22 mouse cellular contexts compared by ENCODE assay signal in the genomic region with DNA sequence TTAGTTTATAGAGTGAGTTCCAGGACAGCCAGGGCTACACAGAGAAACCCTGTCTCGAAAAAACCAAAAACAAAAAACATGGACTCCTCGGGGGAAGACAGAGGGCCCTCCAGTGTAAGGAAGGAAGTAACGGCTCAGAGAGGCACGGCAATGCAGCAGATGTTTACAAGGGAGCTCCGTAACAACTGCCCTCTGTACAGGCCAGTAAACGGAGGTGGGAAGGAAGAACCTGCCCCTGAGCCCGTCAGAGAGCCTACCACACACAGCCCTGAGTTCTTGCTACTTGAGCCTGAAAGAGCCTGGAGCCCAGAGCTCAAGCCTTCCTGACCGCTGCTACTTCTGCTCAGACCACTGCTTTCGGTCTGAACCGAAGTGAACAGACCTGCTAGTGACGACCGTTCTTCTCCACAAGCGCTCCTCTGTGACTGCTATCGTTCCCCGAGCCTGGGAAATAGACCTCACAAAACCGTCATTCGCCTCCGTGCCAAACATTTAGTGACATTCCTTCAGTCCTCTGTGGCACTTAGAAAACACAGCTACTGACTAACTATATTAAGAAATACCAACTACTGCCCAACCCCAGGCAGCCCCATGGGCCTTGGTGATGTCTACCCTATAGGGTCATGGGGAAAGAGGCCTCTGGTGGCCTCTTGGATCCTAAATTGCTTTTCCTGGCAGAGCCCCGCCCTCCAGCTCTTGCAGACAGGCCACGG. TPM values are rescaled to one million over a fixed set of nuclear protein-coding genes. Genes with fewer than 3 reads are reported as not detected.
A peak's percentile ranks its signal among the peaks of the same experiment; 100 is the strongest.
DNase-seq lines count a peak whose midpoint lies in the region; ATAC-seq and TF ChIP-seq lines count a peak whose summit lies in the region.
"Had no signal": no experiment of that assay in that cellular context is flagged by ENCODE, and none has a peak within 500 bp of the region (broad histone marks: within the 10 kb centered on the region; RNA-seq: fewer than 3 reads in every experiment).

No protein-coding gene starts in this region.

- ATAC-seq in liver, embryonic 11.5 days (replicated peaks; ENCODE audit: low FRiP score) = no peak
- ATAC-seq in limb, embryonic 13.5 days (ENCODE audit: low FRiP score, low read depth) = no peak
- peak; percentile 40; the same call in 1 of the 2 replicates for ATAC-seq in neutrophil, adult 5-6 weeks (ENCODE audit: extremely low read depth, insufficient number of reproducible peaks, low FRiP score, poor library complexity, severe bottlenecking)
- ATAC-seq: hindbrain, postnatal 0 days had no signal

- no peaks in the 10 kb centered on the region for H3K4me1 ChIP-seq in liver, embryonic 11.5 days (replicated peaks; ENCODE audit: control insufficient read depth, insufficient read depth, low read length)
- peaks cover 29% of the 10 kb centered on the region for H3K4me1 ChIP-seq in limb, embryonic 13.5 days
- H3K4me1 ChIP-seq: embryonic facial prominence, embryonic 12.5 days; lung, embryonic 15.5 days; neural tube, embryonic 15.5 days had no signal

- 61% methylated on average over 20 of the region's 20 CpGs for WGBS in liver, embryonic 11.5 days
- WGBS in limb, embryonic 13.5 days = 46% methylated on average over 20 of the region's 20 CpGs

- no peak overlapping the region for H3K4me2 ChIP-seq in liver, embryonic 11.5 days
- peak overlapping the region; percentile 25; the same call in 1 of the 2 replicates for H3K4me2 ChIP-seq in limb, embryonic 13.5 days (replicated peaks)
- H3K4me2 ChIP-seq: embryonic facial prominence, embryonic 12.5 days; lung, embryonic 15.5 days; neural tube, embryonic 15.5 days had no signal

- H3K36me3 ChIP-seq in liver, embryonic 11.5 days (ENCODE audit: control insufficient read depth, insufficient read depth, low read length) = no peaks in the 10 kb centered on the region
- no peaks in the 10 kb centered on the region for H3K36me3 ChIP-seq in limb, embryonic 13.5 days
- H3K36me3 ChIP-seq: embryonic facial prominence, embryonic 12.5 days; lung, embryonic 15.5 days; neural tube, embryonic 15.5 days had no signal

- H3K27ac ChIP-seq in gastrocnemius, adult 2 months = peak overlapping the region; percentile 46
- H3K27ac ChIP-seq in liver, embryonic 11.5 days (ENCODE audit: low read depth, low read length) = 0 out of 2 replicates have a peak overlapping the region, but pooled peaks have one; percentile 7
- H3K27ac ChIP-seq in limb, embryonic 13.5 days = peak overlapping the region; percentile 28; the same call in 1 of the 2 replicates
- H3K27ac ChIP-seq: embryonic facial prominence, embryonic 12.5 days; hindbrain, postnatal 0 days; lung, embryonic 15.5 days; neural tube, embryonic 15.5 days had no signal

- intact Hi-C loops in gastrocnemius, adult 2 months (cut with DNase I) = loop anchor here (10.0 kb wide), 1 partner anchor 219 kb away; no protein-coding TSS in a partner anchor

- no peaks in the 10 kb centered on the region for H3K27me3 ChIP-seq in liver, embryonic 11.5 days (replicated peaks; ENCODE audit: control insufficient read depth, insufficient read depth, low read length)
- no peaks in the 10 kb centered on the region for H3K27me3 ChIP-seq in limb, embryonic 13.5 days
- H3K27me3 ChIP-seq: embryonic facial prominence, embryonic 12.5 days; lung, embryonic 15.5 days; neural tube, embryonic 15.5 days had no signal

- no peak for TF ChIP-seq CTCF in gastrocnemius, adult 2 months (IDR thresholded peaks at IDR 0.05)

- DNase-seq in gastrocnemius, adult 2 months = no peak
- DNase-seq in gastrocnemius, adult 18-20 months (ENCODE audit: low spot score) = no peak
- no peak for DNase-seq in liver, embryonic 11.5 days (ENCODE audit: low spot score)
- DNase-seq in liver = no peak
- DNase-seq in urinary bladder, postnatal 4 days (ENCODE audit: low spot score in 2 of 2) = no peak
- DNase-seq in urinary bladder, adult 18-20 months (ENCODE audit: low spot score in 2 of 2) = no peak
- DNase-seq: adrenal gland, adult 2 months; cerebellum, postnatal 25 days; heart, postnatal 10 days; kidney, adult 18-20 months; retina, postnatal 1 day; thymus, postnatal 36 days had no signal

- no peak overlapping the region for H3K9ac ChIP-seq in liver, embryonic 11.5 days (ENCODE audit: low read depth, low read length)
- H3K9ac ChIP-seq in limb, embryonic 13.5 days = no peak overlapping the region
- H3K9ac ChIP-seq: embryonic facial prominence, embryonic 12.5 days; lung, embryonic 15.5 days; neural tube, embryonic 15.5 days had no signal

- peak overlapping the region; percentile 28; the same call in 1 of the 2 replicates for H3K4me3 ChIP-seq in gastrocnemius, adult 2 months
- no peak overlapping the region for H3K4me3 ChIP-seq in liver, embryonic 11.5 days (ENCODE audit: low read depth, low read length)
- H3K4me3 ChIP-seq in limb, embryonic 13.5 days = no peak overlapping the region
- H3K4me3 ChIP-seq: embryonic facial prominence, embryonic 12.5 days; lung, embryonic 15.5 days; neural tube, embryonic 15.5 days had no signal

- H3K9me3 ChIP-seq in liver, embryonic 11.5 days (ENCODE audit: control insufficient read depth, low read length) = no peaks in the 10 kb centered on the region
- no peaks in the 10 kb centered on the region for H3K9me3 ChIP-seq in limb, embryonic 13.5 days
- H3K9me3 ChIP-seq: embryonic facial prominence, embryonic 12.5 days; lung, embryonic 15.5 days; neural tube, embryonic 15.5 days had no signal

RNA-seq across cellular contexts. Expression of a gene that starts 8.6 kb away (rescaled TPM):
- 1 to 10 TPM; 6.5 to 6.6 TPM for total RNA-seq in gastrocnemius, adult 2 months (2021)
- 1 to 10 TPM; 6.5 to 7.4 TPM for total RNA-seq in gastrocnemius, adult 18-20 months (2021)
- 5.8 and 7.3 TPM in 2 replicates for polyA plus RNA-seq in liver, embryonic 11.5 days (2014; fragmentation: Nextera tagmentation; extraction: Ambion mirVana)
- polyA plus RNA-seq in limb, embryonic 13.5 days (2015; fragmentation: Nextera tagmentation; extraction: Ambion mirVana) = 9.3 TPM in 2 replicates
- 14.0 and 18.7 TPM in 2 replicates for total RNA-seq in neutrophil, adult 5-6 weeks (2017)

RNA-seq across cellular contexts. Expression of a gene that starts 30.2 kb away (rescaled TPM):
- total RNA-seq in gastrocnemius, adult 2 months (2021) = 1 to 10 TPM; 4.8 to 5.5 TPM
- 1 to 10 TPM; 4.2 to 4.5 TPM for total RNA-seq in gastrocnemius, adult 18-20 months (2021)
- 18.3 and 18.4 TPM in 2 replicates for polyA plus RNA-seq in liver, embryonic 11.5 days (2014; fragmentation: Nextera tagmentation; extraction: Ambion mirVana)
- 28.1 and 30.2 TPM in 2 replicates for polyA plus RNA-seq in limb, embryonic 13.5 days (2015; fragmentation: Nextera tagmentation; extraction: Ambion mirVana)
- 6.1 and 8.3 TPM in 2 replicates for total RNA-seq in neutrophil, adult 5-6 weeks (2017)

RNA-seq across cellular contexts. Expression of a gene that starts 30.3 kb away (rescaled TPM):
- 1 to 10 TPM; 2.3 to 3.5 TPM for total RNA-seq in gastrocnemius, adult 2 months (2021)
- 1 to 10 TPM; 1.9 to 5.1 TPM for total RNA-seq in gastrocnemius, adult 18-20 months (2021)
- polyA plus RNA-seq in liver, embryonic 11.5 days (2014; fragmentation: Nextera tagmentation; extraction: Ambion mirVana) = 12.6 and 14.0 TPM in 2 replicates
- 10.2 and 10.4 TPM in 2 replicates for polyA plus RNA-seq in limb, embryonic 13.5 days (2015; fragmentation: Nextera tagmentation; extraction: Ambion mirVana)
- 11.2 and 13.4 TPM in 2 replicates for total RNA-seq in neutrophil, adult 5-6 weeks (2017)

RNA-seq across cellular contexts. Expression of a gene that starts 44.3 kb away (rescaled TPM):
- not detected for total RNA-seq in gastrocnemius, adult 2 months (2021)
- total RNA-seq in gastrocnemius, adult 18-20 months (2021) = not detected
- not detected in 2 replicates for polyA plus RNA-seq in liver, embryonic 11.5 days (2014; fragmentation: Nextera tagmentation; extraction: Ambion mirVana)
- polyA plus RNA-seq in limb, embryonic 13.5 days (2015; fragmentation: Nextera tagmentation; extraction: Ambion mirVana) = not detected in 2 replicates
- not detected in 2 replicates for total RNA-seq in neutrophil, adult 5-6 weeks (2017)
- total RNA-seq: adrenal gland, adult 2 months; gastrocnemius, postnatal 4 days; heart, postnatal 10 days; hindbrain, postnatal 0 days; layer of hippocampus, postnatal 25 days; left cerebral cortex, postnatal 25 days had no signal
- polyA plus RNA-seq: adrenal gland, adult 2 months; embryonic facial prominence, embryonic 12.5 days; hindbrain, postnatal 0 days; large intestine, adult 2 months; lung, embryonic 15.5 days; neural tube, embryonic 15.5 days had no signal

RNA-seq across cellular contexts. Expression of a gene that starts 44.3 kb away (rescaled TPM):
- 10 to 100 TPM in 1 of 2 experiments, 1 to 10 TPM in 1; 7.7 to 11.3 TPM for total RNA-seq in gastrocnemius, adult 2 months (2021)
- total RNA-seq in gastrocnemius, adult 18-20 months (2021) = 1 to 10 TPM; 8.2 to 9.7 TPM
- 31.0 and 36.8 TPM in 2 replicates for polyA plus RNA-seq in liver, embryonic 11.5 days (2014; fragmentation: Nextera tagmentation; extraction: Ambion mirVana)
- 34.9 TPM in 2 replicates for polyA plus RNA-seq in limb, embryonic 13.5 days (2015; fragmentation: Nextera tagmentation; extraction: Ambion mirVana)
- total RNA-seq in neutrophil, adult 5-6 weeks (2017) = 21.5 and 23.5 TPM in 2 replicates
